Mouse (Mus musculus) right cerebral cortex, adult 2 months (tissue): ENCODE measurements around the gene Shisa9.
A peak's percentile ranks its signal among the peaks of the same experiment; 100 is the strongest.

ENCODE experiments used
- DNase-seq, 2 experiments: peaks; one replicate each; pipeline ENCODE4 v3.0.0; 2021 to 2022; ENCODE audit warnings: low spot score in 2 of 2

Shisa9 gene

DNA sequence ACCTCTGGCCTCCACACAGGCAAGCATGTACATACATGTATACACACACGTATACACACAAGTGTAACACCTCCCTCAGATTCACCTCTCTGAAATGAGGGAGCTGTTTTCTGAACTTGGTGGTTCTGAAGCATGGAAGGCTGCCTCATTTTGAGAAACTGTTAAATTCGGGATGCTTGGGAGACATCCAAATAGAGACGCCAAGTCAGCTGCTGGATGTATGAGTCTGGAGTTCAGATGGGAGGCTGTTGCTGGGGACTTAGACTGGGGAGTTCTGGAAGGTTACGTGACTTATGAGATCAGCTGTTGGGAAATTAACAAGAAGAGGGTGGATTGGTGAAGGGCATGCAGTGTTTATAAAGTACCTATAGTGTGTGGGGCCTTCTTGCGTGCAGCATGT is 88.7 kb downstream of the Shisa9 start:
- DNase-seq = no peak

DNA sequence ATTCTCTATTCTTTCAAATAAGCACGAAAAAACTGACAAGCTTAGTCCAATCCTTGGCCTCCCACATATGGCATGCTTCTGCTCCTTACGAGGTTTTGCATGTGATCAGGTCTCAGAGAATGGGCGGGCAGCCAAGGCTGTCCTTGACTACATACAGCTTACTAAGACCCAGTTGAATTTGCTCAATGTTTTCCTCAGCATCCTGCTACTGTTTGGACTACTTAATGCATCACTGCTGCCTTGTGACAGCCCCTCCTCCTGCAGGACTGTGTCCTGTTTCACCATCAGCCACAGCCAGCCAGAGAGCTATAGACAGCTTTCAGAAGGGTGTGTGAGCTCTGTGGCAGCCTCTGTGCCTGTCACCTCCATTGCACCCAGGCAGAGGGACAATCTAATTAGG is 92.4 kb downstream of the Shisa9 start:
- DNase-seq = peak; percentile 40 to 43

- DNase-seq = no peak
These were observed 92.8 kb downstream of the Shisa9 start for GRCm38 (mm10) chr16:12076700-12077099.

DNA sequence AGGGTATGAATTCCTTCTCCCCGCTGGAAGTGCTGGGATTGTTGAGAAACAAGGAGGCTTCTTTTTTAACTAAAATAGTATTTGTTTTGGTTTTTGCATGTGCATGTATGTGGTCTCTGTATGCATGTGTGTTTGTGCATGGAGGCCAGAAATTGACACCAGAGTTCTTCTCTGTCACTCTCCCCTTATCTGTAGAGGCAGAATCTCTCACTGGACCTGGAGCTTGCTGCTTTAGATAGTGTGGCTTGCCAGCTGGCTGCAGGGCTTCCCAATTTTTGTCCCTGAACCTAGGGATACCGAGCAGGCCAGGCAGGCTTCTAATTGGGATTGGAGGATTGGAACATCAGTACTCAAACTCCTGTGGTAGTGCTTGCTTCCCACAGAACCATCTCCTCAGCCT is 99.2 kb downstream of the Shisa9 start:
- no peak for DNase-seq

DNA sequence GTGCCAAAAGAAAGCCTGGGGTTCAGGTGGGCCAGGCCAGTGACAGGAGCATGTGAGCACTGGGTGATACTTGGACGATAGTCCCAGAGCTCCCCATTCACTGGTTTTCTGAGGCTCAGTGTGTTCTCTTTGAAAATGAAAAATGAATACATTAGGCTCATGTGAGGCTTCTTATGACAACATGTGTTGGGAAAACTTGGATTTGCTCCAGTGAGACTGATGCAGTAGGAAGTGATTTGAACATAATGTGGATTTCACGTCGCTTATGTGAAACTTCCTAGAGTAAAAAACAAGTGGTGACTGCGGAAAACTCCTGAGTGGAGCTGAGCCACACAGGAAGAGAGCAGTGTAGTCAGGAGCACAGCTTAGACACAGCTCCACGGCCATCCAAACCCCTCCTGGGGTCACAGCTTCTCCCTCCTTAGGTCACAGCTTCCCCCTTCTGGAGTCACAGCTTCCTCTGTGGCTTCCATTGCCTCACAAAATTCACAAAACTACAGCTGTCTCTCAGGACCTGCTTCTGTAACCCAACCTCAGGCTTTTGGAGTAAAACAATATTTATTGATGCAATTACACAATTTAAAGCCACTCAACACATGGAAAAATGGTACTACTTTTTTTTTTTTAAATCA is 106.8 kb downstream of the Shisa9 start:
- DNase-seq = no peak

DNA sequence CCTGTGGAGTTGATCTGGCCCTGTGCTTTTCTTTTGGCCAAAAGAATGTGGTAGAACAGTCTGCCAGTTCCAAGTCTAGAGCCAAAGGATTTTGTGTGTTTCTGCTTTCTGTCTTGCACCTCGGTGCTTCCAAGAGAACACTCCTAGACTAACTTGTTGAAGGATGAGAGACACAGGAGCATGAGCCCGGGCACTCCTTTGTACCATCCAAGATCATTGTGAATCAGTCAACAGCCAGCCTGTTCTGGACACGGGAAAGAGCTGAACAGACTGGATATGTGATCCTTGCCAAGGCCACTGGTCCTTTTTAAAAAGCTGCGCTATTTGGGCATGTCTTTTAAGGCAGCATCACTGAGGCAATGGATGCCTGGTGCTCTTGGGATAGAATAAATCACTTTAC is 109.3 kb downstream of the Shisa9 start:
- no peak for DNase-seq

DNA sequence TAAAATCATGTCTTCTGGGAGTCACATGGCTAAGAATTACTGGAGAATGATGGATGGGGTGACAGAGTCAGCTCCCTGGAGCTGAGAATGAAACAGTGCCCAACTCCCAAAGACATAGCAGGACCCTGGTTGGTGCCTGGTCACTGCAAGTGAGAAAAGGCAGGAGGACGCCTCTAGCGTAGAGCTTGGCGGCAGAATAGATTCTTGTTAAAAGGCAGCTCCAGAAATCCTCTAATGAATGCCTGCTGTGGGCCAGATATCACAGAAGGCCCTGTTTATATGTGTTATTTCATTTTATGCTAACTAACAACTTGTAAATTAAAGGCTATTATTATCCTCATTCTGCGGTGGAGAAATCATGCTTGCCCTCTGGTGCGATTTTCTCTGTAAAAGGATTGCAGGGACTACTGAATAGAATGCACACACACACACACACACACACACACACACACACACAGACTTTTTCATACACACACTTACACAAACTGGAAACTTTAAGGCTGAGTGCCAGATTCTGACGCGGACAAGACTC is 110.9 kb downstream of the Shisa9 start:
- DNase-seq = no peak

DNA sequence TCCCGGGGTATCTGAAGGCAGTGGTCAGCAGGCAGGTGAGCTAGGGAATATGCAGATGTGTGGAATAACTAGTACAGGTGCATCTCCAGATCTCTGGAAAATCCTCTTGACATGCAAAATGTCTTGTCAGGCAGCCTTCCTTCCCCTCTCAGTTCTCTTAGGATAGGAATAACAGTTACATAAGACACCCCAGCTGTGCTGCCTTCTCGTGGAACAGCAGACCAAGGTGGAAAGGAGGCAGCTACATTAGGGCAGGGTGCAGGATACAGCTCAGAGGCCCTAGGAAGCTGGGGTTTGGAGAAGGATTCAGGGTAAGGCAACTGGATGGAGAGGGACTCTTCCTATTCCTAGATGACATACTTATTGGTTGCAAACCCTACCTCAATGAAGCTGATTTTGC is 111.5 kb downstream of the Shisa9 start:
- DNase-seq = no peak

- peak in 1 of 2 experiments; percentile 44 for DNase-seq
These were observed 124.5 kb downstream of the Shisa9 start for GRCm38 (mm10) chr16:12108436-12108835.

GRCm38 (mm10) chr16:12110851-12111437 is 127.0 kb downstream of the Shisa9 start:
- DNase-seq = peak in 1 of 2 experiments; percentile 57

- no peak for DNase-seq
These were observed 130.5 kb downstream of the Shisa9 start for GRCm38 (mm10) chr16:12114396-12114795.

DNA sequence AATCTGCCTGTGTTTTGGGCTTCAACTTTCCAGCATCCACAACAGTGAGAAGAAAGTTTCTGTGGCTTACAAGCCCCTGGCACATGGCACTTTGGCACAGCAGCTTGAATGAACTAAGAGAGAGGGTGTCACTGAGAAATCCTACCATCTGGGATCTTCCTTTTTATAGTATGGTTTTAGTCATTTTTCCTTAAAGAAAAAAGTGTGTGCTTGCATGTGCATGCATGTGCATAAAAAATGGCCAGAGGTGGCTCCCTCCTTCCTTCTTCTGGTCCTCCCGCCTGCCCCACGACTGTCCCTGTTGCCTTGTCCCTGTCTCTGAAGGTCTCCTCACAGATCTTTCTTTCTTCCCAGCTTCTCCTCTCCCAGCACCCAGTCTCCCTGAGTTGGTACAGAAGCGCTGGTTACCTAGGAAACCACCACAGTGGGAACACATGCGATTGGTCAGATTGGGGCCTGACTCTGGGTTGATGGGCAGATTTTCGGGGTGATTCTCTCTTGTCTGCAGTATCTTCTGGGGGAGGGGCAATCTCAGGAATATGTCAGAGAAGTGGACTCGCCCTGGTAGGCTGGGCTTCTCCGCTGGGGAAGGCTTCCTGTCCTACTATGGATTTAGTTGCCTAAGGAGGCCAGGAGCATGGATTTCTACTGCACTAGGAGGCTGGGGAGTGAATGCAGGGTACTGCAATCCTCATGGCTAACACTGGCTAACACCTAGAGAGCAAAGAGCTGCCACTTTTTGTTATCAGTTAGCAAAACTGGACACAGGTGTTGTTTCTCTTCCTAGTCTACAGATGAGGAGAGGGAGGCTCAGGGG is 131.3 kb downstream of the Shisa9 start:
- peak; percentile 64 to 67 for DNase-seq

DNA sequence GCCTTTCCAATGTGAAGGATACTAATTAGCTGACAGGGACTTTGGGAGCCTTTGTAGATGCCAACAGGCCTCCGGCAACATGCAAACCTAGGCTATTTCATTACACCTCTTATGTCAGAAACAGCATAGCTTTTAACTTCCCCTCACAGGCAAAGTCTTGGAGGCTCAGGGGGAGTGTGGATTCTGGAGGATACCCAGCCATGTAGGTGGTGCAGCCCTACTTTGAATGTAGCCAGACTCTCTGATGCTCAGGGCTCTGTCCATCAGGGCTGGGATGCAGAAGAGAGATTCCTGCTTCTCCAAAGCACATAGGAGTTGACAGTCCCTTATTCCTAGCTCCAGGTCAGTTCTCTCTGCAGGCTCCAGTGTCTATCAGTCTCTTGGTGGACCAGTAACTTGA is 133.0 kb downstream of the Shisa9 start:
- no peak for DNase-seq

DNA sequence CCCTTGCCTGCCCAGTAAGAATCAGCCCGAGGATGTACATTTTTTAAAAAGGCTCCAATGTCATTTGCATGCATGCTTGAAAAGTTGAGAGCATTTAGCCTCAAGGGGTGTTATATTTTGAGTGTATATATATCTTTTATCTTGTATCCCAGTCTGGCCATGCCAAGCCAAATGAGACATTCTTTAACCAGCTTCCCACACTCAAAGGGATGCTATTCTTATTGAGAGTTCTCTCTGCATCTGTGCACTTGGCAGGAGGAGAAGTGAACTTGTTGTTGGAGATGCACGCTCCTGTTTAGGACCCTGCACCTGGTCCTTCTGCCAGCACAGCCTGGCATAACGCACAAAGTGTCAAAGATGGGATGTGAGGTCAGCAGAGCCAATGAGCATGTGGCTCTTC is 135.6 kb downstream of the Shisa9 start:
- DNase-seq = no peak

- DNase-seq = no peak
These were observed 145.9 kb downstream of the Shisa9 start for GRCm38 (mm10) chr16:12129782-12130181.

GRCm38 (mm10) chr16:12146666-12147065 is 162.8 kb downstream of the Shisa9 start:
- peak; percentile 19 to 22 for DNase-seq

- DNase-seq = no peak
These were observed 168.1 kb downstream of the Shisa9 start for GRCm38 (mm10) chr16:12151986-12152385.

GRCm38 (mm10) chr16:12154476-12154875 is 170.6 kb downstream of the Shisa9 start:
- peak; percentile 18 to 47 for DNase-seq

DNA sequence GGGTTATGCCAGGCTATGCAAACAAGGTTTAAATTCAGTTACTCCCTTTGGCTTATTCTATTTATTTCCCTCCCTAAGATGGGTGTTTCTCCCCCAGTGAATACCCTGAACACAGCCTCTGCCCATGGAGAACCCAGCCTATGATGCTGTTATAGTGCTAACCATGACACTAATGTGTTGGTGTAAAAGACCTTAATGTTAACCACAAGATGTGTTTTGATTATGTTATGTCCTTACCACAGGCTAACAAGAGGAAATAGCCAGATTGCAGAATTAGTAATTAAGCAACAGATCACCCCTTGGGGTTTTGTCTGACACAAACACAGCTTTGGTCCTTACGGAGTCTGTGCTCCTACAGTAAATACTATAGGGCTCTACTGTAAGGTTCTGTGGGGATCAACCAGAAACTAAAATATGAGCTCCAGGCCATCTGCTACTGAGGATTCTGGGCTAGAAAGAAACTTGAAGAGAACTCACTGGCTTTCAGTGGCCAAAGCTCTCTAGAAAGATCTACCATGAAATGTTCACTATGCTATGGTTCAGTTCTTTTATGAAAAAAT is 189.6 kb downstream of the Shisa9 start:
- no peak for DNase-seq

- no peak for DNase-seq
These were observed 194.1 kb downstream of the Shisa9 start for GRCm38 (mm10) chr16:12178031-12178430.

DNA sequence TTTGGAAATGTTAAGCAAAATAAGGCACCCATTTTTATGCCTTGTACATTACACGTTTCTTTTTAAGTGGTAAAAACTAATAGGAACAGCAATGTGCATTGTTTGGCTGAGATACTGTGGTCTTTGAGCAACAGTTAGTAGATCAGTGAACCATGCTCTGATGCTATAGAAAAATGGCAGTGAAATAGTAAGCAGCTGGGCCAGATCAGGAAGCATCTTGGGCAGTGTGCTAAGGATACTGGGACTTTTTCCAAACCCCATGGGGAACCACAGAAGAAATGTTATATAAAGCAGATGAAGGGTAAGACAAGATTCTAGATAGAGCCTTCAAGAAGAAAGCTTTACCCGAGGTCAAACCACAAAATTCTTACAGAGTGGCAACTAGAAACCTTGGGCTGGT is 205.8 kb downstream of the Shisa9 start:
- DNase-seq = no peak

- DNase-seq = no peak
These were observed 212.9 kb downstream of the Shisa9 start for GRCm38 (mm10) chr16:12196841-12197240.
